Mouse (Mus musculus) stomach, postnatal 0 days (tissue): ENCODE results near the gene Saxo1. TPM values are rescaled to one million over a fixed set of nuclear protein-coding genes. Genes with fewer than 3 reads are reported as not detected.

Experiments used
- ATAC-seq: fragments of 200-750 bp; cut with Nextera tagmentation; 2 replicates; pipeline ENCODE4 v1.8.0; 2017; ENCODE audit not compliant: low FRiP score, low TSS enrichment
- DNase-seq: peaks from one replicate; pipeline ENCODE4 v3.0.0-alpha.2; 2016; ENCODE audit warnings: low spot score
- H3K27ac ChIP-seq: fragments of 300-500 bp; sonication (generic); replicated peaks from 2 replicates; pipeline ENCODE4 v1.5.1; 2014; ENCODE audit warnings: mild to moderate bottlenecking, control low read depth
- H3K27me3 ChIP-seq: fragments of 300-500 bp; sonication (generic); 2 replicates; pipeline ENCODE4 v1.6.1; 2014; ENCODE audit warnings: low read length; ENCODE audit not compliant: control insufficient read depth, insufficient read depth
- H3K36me3 ChIP-seq: fragments of 300-500 bp; sonication (generic); 2 replicates; pipeline ENCODE4 v1.6.1; 2014; ENCODE audit warnings: low read length, mixed read lengths; ENCODE audit not compliant: control insufficient read depth, insufficient read depth
- H3K4me1 ChIP-seq: fragments of 300-500 bp; sonication (generic); replicated peaks from 2 replicates; pipeline ENCODE4 v1.6.1; 2014; ENCODE audit warnings: antibody characterized with exemption; ENCODE audit not compliant: control insufficient read depth, insufficient read depth
- H3K4me2 ChIP-seq: fragments of 300-500 bp; sonication (generic); replicated peaks from 2 replicates; pipeline ENCODE4 v1.6.1; 2014; ENCODE audit warnings: low read depth, mild to moderate bottlenecking, control low read depth, moderate library complexity
- H3K4me3 ChIP-seq: fragments of 300-500 bp; sonication (generic); 2 replicates; pipeline ENCODE4 v1.5.1; 2014; ENCODE audit warnings: low read depth, low read length, control low read depth
- H3K9ac ChIP-seq: fragments of 300-500 bp; sonication (generic); 2 replicates; pipeline ENCODE4 v1.6.1; 2014; ENCODE audit warnings: mild to moderate bottlenecking, low read length, control low read depth, mixed read lengths
- H3K9me3 ChIP-seq: fragments of 300-500 bp; sonication (generic); 2 replicates; pipeline ENCODE4 v1.6.1; 2016; ENCODE audit warnings: low read length; ENCODE audit not compliant: control insufficient read depth
- CTCF ChIP-seq: IDR thresholded peaks from 2 replicates; pipeline ENCODE4 v1.5.1; 2016; ENCODE audit warnings: antibody characterized with exemption, low read depth, mild to moderate bottlenecking, moderate library complexity
- EP300 ChIP-seq: optimal IDR thresholded peaks from 2 replicates; pipeline ENCODE3; 2016; ENCODE audit warnings: antibody characterized with exemption
- WGBS: fragments of 180-500 bp; shearing (Covaris S2); extraction: QIAGEN DNeasy Blood & Tissue Kit; methylation state at CpG from one replicate; pipeline ENCODE4 v1.1.7; 2014; 5-methylcytosine and 5-hydroxymethylcytosine counted together
- polyA plus RNA-seq: library from polyadenylated mRNA; unstranded; fragments of >200 nt; fragmentation: Nextera tagmentation; extraction: Ambion mirVana; gene quantifications from 2 replicates; pipeline ENCODE4 v1.2.1, GENCODE M21; 2015

The Saxo1 gene
- polyA plus RNA-seq, 1 experiment from 2014 or later = not detected

DNA sequence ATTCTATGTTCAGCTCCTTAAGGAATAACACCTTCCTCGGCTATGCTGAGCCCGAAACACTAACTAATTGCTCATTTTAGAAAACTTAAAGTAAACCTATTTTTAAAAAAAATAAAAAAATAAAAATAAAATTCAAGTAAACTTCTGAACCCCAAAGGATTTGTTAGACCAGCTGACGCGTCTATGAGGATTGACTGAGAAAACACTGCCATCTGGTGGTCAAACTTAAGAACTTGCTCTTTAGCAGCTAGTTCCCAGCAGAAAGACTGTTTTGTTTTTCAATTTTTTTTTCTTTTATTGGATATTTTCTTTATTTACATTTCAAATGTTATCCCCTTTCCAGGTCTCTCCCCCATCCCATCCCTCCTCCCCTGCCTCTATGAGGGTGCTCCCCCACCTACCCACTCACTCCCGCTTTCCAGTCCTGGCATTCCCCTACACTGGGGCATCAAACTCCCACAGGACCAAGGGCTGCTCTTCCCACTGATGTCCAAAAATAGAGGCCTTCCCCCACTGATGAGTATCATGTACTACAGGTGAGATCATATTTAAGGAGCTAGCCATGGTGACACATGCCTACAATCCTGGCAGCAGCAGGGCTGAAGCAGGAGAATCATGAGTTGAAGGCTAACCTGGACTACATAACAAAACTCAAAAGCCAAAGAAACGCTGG lies 3.0 kb downstream of the Saxo1 start:
- 21% methylated on average over 6 of the region's 6 CpGs for WGBS
- DNase-seq (no peak), ATAC-seq (0 out of 2 replicates have a peak, but pooled peaks have one; percentile 29)
- no peak overlapping the region for H3K9ac ChIP-seq
- no peaks in the 10 kb centered on the region for H3K9me3 ChIP-seq
- TF ChIP-seq EP300 = no peak
- peak; percentile 79 for TF ChIP-seq CTCF
- H3K36me3 ChIP-seq = no peaks in the 10 kb centered on the region
- no peak overlapping the region for H3K4me2 ChIP-seq
- no peaks in the 10 kb centered on the region for H3K4me1 ChIP-seq
- no peak overlapping the region for H3K27ac ChIP-seq
- H3K27me3 ChIP-seq = no peaks in the 10 kb centered on the region
- no peak overlapping the region for H3K4me3 ChIP-seq

- WGBS = 78% methylated on average over 9 of the region's 9 CpGs
- H3K9me3 ChIP-seq = no peaks in the 10 kb centered on the region
- no peak for TF ChIP-seq EP300
- no peak for TF ChIP-seq CTCF
- H3K36me3 ChIP-seq = no peaks in the 10 kb centered on the region
- H3K9ac ChIP-seq = no peak overlapping the region
- ATAC-seq = no peak
- no peak overlapping the region for H3K4me2 ChIP-seq
- H3K4me1 ChIP-seq = no peaks in the 10 kb centered on the region
- no peaks in the 10 kb centered on the region for H3K27me3 ChIP-seq
- no peak overlapping the region for H3K27ac ChIP-seq
- H3K4me3 ChIP-seq = no peak overlapping the region
- no peak for DNase-seq
These were observed 9.8 kb downstream of the Saxo1 start for GRCm38 (mm10) chr4:86548332-86548731.

- Histone ChIP-seq H3K36me3 (no peaks in the 10 kb centered on the region), H3K27me3 (no peaks in the 10 kb centered on the region), H3K9ac (no peak overlapping the region), H3K4me1 (no peaks in the 10 kb centered on the region), H3K4me3 (no peak overlapping the region), H3K27ac (no peak overlapping the region), H3K9me3 (no peaks in the 10 kb centered on the region), H3K4me2 (no peak overlapping the region)
- no peak for DNase-seq
- ATAC-seq = no peak
- TF ChIP-seq CTCF = peak; percentile 82
- TF ChIP-seq EP300 = no peak
- 37% methylated on average over 5 of the region's 5 CpGs for WGBS
These were observed 12.5 kb downstream of the Saxo1 start for GRCm38 (mm10) chr4:86545615-86546014.

DNA sequence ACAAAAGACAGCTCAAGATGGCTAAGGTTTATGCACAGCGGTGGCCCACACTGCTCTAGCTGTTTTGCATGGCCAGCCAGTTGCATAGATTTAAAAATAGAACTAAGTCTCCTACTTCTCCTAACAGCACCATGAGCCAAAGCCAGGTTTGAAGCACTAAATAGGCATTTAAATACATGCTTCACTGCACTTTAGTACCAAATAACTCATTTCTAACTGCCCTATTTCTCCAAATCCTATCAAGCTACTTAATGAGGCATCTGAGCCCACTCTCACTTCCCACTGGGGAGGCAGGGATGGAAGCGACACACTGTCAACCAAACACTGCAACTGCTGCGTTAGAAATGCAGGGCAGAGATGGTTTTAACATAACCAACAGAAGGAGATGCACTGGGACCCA lies 14.1 kb downstream of the Saxo1 start:
- no peak for DNase-seq

GRCm38 (mm10) chr4:86541573-86541972 lies 16.6 kb downstream of the Saxo1 start:
- no peaks in the 10 kb centered on the region for H3K4me1 ChIP-seq
- H3K4me2 ChIP-seq = no peak overlapping the region
- WGBS = 86% methylated on average over 1 of the region's 1 CpGs
- no peak overlapping the region for H3K27ac ChIP-seq
- no peak overlapping the region for H3K9ac ChIP-seq
- ATAC-seq (no peak), DNase-seq (no peak)
- H3K27me3 ChIP-seq = no peaks in the 10 kb centered on the region
- no peak overlapping the region for H3K4me3 ChIP-seq
- no peaks in the 10 kb centered on the region for H3K36me3 ChIP-seq
- no peaks in the 10 kb centered on the region for H3K9me3 ChIP-seq
- TF ChIP-seq CTCF = no peak
- TF ChIP-seq EP300 = no peak

More for the DNA sequence above, 14.1 kb downstream of the Saxo1 start:
- Histone ChIP-seq H3K27ac (no peak overlapping the region), H3K4me2 (no peak overlapping the region), H3K9me3 (no peaks in the 10 kb centered on the region), H3K4me3 (no peak overlapping the region), H3K27me3 (no peaks in the 10 kb centered on the region), H3K36me3 (no peaks in the 10 kb centered on the region), H3K9ac (no peak overlapping the region), H3K4me1 (no peaks in the 10 kb centered on the region)
- ATAC-seq = no peak
- WGBS = 81% methylated on average over 3 of the region's 3 CpGs
- no peak for TF ChIP-seq CTCF
- TF ChIP-seq EP300 = no peak

- Histone ChIP-seq H3K27ac (no peak overlapping the region), H3K4me2 (no peak overlapping the region), H3K9ac (no peak overlapping the region), H3K9me3 (no peaks in the 10 kb centered on the region), H3K4me1 (no peaks in the 10 kb centered on the region), H3K36me3 (no peaks in the 10 kb centered on the region), H3K27me3 (no peaks in the 10 kb centered on the region), H3K4me3 (no peak overlapping the region)
- ATAC-seq = no peak
- DNase-seq = no peak
- TF ChIP-seq EP300 (no peak), CTCF (no peak)
- WGBS = 93% methylated on average over 5 of the region's 5 CpGs
These were observed 19.2 kb downstream of the Saxo1 start for GRCm38 (mm10) chr4:86538936-86539335.
